Mouse (Mus musculus): ENCODE results near the gene Tspan9. TPM values are rescaled to one million over a fixed set of nuclear protein-coding genes. Genes with fewer than 3 reads are reported as not detected.
A peak's percentile ranks its signal among the peaks of the same experiment; 100 is the strongest.

The Tspan9 gene
- polyA plus RNA-seq, 1 experiment from 2014 or later: 34.5 TPM

DNA sequence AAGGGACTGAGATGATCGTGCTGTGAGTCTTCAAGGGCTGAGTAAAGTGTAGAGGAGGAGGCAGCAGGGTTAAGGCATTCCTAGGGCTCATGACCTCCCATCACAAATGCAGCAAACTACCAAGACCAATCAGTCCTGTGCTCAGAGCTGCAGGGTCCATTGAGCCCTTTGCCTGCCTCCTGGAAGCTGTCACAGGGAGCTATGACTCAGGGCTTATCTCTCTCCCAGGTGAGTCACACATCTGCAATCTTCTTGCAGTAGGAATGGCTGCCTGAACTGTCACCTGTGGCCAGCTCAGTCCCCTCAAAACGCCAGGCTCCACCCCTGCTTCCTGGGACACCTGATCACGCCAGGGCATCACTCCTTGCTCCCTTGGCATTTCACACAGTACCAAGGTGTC lies 208.3 kb downstream of the Tspan9 start:
- Histone ChIP-seq H3K36me3 (replicated peaks) (no peaks in the 10 kb centered on the region), H3K27me3 (no peaks in the 10 kb centered on the region), H3K4me2 (no peak overlapping the region), H3K4me1 (peaks cover 10% of the 10 kb centered on the region; the same call in 1 of the 2 replicates), H3K4me3 (replicated peaks) (no peak overlapping the region), H3K9me3 (no peaks in the 10 kb centered on the region), H3K9ac (no peak overlapping the region), H3K27ac (no peak overlapping the region)
- no peak for ATAC-seq (ENCODE audit: low FRiP score)
- 77% methylated on average over 3 of the region's 3 CpGs for WGBS

DNA sequence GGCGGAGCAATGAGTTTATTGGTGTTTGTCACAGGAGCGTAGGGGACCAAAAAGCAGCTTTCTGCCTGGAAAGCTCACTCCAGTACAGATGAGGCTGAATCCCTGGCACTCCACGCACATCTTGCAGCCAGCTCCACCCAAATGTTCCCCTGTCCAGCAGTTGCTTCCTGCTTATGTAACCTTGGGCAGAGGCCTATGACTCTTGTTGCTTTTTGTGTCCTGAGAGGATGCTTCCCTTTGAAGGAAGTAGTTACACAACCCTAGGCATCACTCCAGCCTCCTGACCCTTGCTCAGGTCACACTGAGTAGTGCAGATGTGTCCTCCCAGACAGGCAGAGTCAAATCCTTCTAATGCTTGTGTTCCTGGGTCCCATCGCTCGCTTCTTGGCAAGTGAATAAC lies 209.6 kb downstream of the Tspan9 start:
- ATAC-seq (ENCODE audit: low FRiP score): no peak
- 87% methylated on average over 5 of the region's 5 CpGs for WGBS

DNA sequence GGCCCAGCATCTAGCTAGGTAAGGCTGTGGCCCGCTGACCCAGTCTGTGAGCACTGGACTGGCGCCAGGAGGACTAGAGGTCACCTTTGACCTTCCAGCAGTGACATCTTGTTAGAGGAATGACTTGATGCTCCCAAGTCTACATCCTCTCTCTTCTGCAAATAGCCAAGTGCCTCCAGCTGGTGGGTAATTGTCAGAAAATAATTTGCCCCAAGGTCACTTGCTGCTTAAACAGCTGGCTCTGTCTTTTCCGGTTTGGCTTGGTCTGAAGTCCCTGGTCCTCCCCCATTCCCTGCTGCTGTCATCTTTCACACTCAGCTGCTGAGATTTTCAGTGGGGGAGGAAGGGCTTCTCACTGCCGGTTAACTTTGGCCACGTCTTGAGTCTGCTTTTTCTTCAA lies 210.7 kb downstream of the Tspan9 start:
- H3K9me3 ChIP-seq: no peaks in the 10 kb centered on the region
- 68% methylated on average over 5 of the region's 5 CpGs for WGBS
- H3K4me1 ChIP-seq: peaks cover 10% of the 10 kb centered on the region; the same call in 1 of the 2 replicates
- H3K9ac ChIP-seq: no peak overlapping the region
- H3K36me3 ChIP-seq (replicated peaks): no peaks in the 10 kb centered on the region
- no peak overlapping the region for H3K4me3 ChIP-seq (replicated peaks)
- no peak overlapping the region for H3K27ac ChIP-seq
- no peak overlapping the region for H3K4me2 ChIP-seq
- ATAC-seq (ENCODE audit: low FRiP score): no peak
- H3K27me3 ChIP-seq: no peaks in the 10 kb centered on the region; the same call in 1 of the 2 replicates

More for the DNA sequence above, 209.6 kb downstream of the Tspan9 start:
- Histone ChIP-seq H3K9ac (no peak overlapping the region), H3K36me3 (replicated peaks) (no peaks in the 10 kb centered on the region), H3K4me2 (no peak overlapping the region), H3K27me3 (no peaks in the 10 kb centered on the region; the same call in 1 of the 2 replicates), H3K4me1 (peaks cover 10% of the 10 kb centered on the region; the same call in 1 of the 2 replicates), H3K4me3 (replicated peaks) (no peak overlapping the region), H3K9me3 (no peaks in the 10 kb centered on the region), H3K27ac (no peak overlapping the region)

- 83% methylated on average over 5 of the region's 5 CpGs for WGBS
- Histone ChIP-seq H3K4me2 (no peak overlapping the region), H3K27ac (no peak overlapping the region)
Observed at GRCm38 (mm10) chr6:127928682-127929081, 214.7 kb downstream of the Tspan9 start.

DNA sequence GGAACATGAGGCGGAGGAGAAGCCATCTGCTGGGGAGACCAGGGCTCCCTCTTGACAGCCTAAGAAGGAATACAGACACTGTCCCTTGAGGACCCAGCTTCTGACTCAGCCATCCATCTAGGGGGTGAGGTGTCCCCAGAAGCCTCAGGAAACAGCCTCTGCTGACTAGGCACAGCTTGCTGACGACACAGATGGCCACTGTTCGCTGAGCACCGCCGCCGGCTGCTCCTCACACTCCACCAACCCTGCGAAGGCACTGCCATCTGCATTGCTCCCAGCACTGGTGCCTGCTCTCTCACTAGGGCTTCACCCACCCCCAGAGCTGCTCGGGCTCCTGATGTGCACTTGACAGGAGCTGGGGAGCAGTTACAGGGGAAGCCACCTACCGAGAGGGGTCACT lies 217.5 kb downstream of the Tspan9 start:
- WGBS: 65% methylated on average over 9 of the region's 9 CpGs
- Histone ChIP-seq H3K36me3 (replicated peaks) (no peaks in the 10 kb centered on the region), H3K27me3 (peaks cover 3% of the 10 kb centered on the region; the same call in 1 of the 2 replicates), H3K27ac (no peak overlapping the region), H3K4me3 (replicated peaks) (no peak overlapping the region), H3K4me2 (no peak overlapping the region), H3K9me3 (no peaks in the 10 kb centered on the region), H3K4me1 (no peaks in the 10 kb centered on the region), H3K9ac (no peak overlapping the region)
- no peak for ATAC-seq (ENCODE audit: low FRiP score)

More at GRCm38 (mm10) chr6:127928682-127929081, 214.7 kb downstream of the Tspan9 start:
- no peaks in the 10 kb centered on the region for H3K36me3 ChIP-seq (replicated peaks)
- peaks cover 3% of the 10 kb centered on the region; the same call in 1 of the 2 replicates for H3K27me3 ChIP-seq
- no peak overlapping the region for H3K9ac ChIP-seq
- no peak for ATAC-seq (ENCODE audit: low FRiP score)
- peaks cover 10% of the 10 kb centered on the region; the same call in 1 of the 2 replicates for H3K4me1 ChIP-seq
- H3K4me3 ChIP-seq (replicated peaks): no peak overlapping the region
- H3K9me3 ChIP-seq: no peaks in the 10 kb centered on the region

DNA sequence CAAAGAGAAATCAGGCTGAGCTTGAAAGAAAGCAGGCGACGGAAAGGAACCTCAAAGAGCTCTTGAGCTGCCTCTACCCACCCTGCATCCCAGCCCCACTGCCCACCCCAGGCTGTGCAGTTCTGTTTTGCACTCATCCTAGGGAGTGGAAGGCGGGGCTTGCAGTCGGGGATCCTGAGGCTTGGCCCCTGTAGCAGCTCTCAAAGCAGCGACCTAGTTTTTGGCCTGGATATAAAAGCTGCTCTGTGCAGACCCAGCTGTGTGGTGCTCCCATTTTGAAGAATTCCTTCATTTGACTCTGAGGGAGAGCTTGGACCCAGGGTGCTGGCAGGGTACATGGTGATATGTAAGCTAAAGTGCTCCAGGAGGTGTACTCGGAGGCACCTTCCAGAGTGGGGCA lies 218.6 kb downstream of the Tspan9 start:
- Histone ChIP-seq H3K27me3 (peaks cover 3% of the 10 kb centered on the region; the same call in 1 of the 2 replicates), H3K36me3 (replicated peaks) (no peaks in the 10 kb centered on the region), H3K9me3 (no peaks in the 10 kb centered on the region), H3K27ac (no peak overlapping the region), H3K4me3 (replicated peaks) (no peak overlapping the region), H3K4me2 (no peak overlapping the region), H3K4me1 (no peaks in the 10 kb centered on the region), H3K9ac (no peak overlapping the region)
- ATAC-seq (ENCODE audit: low FRiP score): no peak
- WGBS: 73% methylated on average over 6 of the region's 6 CpGs

DNA sequence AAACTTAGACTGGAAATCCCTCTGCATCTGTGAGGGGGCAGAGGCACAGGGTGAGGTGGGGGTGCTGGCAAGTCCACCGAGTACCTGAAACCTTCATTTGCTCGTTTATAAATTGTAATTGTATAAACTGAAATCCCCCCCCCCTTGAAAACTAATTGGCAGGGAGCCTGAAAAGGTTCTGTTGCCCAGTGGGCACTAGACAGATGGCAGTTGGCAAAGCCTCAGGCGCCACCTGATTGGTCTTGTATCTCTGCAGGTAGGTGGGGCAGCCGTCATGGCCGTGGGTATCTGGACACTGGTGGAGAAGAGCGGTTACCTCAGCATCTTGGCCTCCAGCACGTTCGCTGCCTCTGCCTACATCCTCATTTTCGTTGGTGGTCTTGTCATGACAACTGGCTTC lies 220.1 kb downstream of the Tspan9 start:
- ATAC-seq (ENCODE audit: low FRiP score): no peak
- no peak overlapping the region for H3K4me3 ChIP-seq (replicated peaks)
- no peaks in the 10 kb centered on the region for H3K36me3 ChIP-seq (replicated peaks)
- H3K27me3 ChIP-seq: peaks cover 3% of the 10 kb centered on the region; the same call in 1 of the 2 replicates
- no peaks in the 10 kb centered on the region for H3K4me1 ChIP-seq
- no peaks in the 10 kb centered on the region for H3K9me3 ChIP-seq
- no peak overlapping the region for H3K4me2 ChIP-seq
- WGBS: 85% methylated on average over 9 of the region's 9 CpGs
- H3K27ac ChIP-seq: no peak overlapping the region
- H3K9ac ChIP-seq: no peak overlapping the region

DNA sequence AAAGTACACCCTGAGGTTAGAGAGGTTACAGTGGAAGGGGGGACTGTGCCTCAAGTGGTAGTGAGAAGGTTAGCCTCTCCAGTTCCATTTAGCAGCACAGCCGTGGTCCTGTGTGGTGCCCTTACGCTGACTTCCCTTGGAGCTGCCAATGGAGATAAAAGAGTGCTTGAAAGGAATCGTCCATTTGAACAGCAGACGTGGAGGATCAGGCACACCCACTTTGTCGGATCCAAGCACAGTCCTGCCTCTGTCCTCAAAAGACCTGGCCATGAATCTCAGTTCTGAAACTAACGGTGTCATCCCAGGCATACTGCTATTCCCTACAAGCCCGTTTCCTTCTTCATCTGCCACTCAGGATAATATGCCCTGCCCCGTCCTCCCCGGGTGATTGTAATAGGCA lies 221.4 kb downstream of the Tspan9 start:
- no peak for ATAC-seq (ENCODE audit: low FRiP score)
- no peaks in the 10 kb centered on the region for H3K36me3 ChIP-seq (replicated peaks)
- 50% methylated on average over 9 of the region's 9 CpGs for WGBS
- no peaks in the 10 kb centered on the region for H3K9me3 ChIP-seq
- H3K4me2 ChIP-seq: no peak overlapping the region
- H3K9ac ChIP-seq: no peak overlapping the region
- H3K4me1 ChIP-seq: no peaks in the 10 kb centered on the region
- H3K27me3 ChIP-seq: peaks cover 3% of the 10 kb centered on the region; the same call in 1 of the 2 replicates
- H3K4me3 ChIP-seq (replicated peaks): no peak overlapping the region
- H3K27ac ChIP-seq: no peak overlapping the region

DNA sequence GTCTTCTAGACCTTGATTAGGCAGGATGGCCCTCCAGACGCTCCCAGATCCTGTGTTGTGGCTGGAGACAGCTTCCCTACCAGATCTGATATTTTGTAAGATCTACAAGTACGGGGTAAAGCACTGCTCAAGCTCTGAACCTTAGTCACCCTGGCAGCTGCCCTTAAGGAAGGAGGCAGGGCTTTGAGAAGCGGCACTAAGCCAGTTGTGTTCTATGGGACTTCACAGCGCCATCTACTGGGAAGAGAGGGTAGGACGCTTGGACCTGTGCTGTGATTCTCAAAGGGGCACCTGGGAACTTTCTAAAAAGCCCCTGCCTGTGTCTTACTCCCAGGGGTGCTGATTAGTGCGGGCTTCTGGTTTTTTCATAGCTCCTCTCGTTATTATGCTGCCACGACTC lies 222.7 kb downstream of the Tspan9 start:
- whole genome bisulfite sequencing: 11% methylated on average over 8 of the region's 8 CpGs
- Histone ChIP-seq H3K4me2 (no peak overlapping the region), H3K36me3 (replicated peaks) (peaks cover 7% of the 10 kb centered on the region; the same call in 1 of the 2 replicates), H3K4me3 (replicated peaks) (no peak overlapping the region), H3K9ac (no peak overlapping the region), H3K4me1 (no peaks in the 10 kb centered on the region), H3K27me3 (0 out of 2 replicates have a peak, but pooled peaks cover 3% of the 10 kb centered on the region), H3K27ac (no peak overlapping the region), H3K9me3 (peaks cover 5% of the 10 kb centered on the region; the same call in 1 of the 2 replicates)
- ATAC-seq (ENCODE audit: low FRiP score): peak; percentile 58; the same call in 1 of the 2 replicates

GRCm38 (mm10) chr6:127919491-127919890 lies 223.9 kb downstream of the Tspan9 start:
- H3K27me3 ChIP-seq: no peaks in the 10 kb centered on the region
- H3K9me3 ChIP-seq: peaks cover 5% of the 10 kb centered on the region; the same call in 1 of the 2 replicates
- H3K4me2 ChIP-seq: no peak overlapping the region
- H3K9ac ChIP-seq: no peak overlapping the region
- 85% methylated on average over 6 of the region's 6 CpGs for WGBS
- H3K4me3 ChIP-seq (replicated peaks): no peak overlapping the region
- no peak overlapping the region for H3K27ac ChIP-seq
- H3K4me1 ChIP-seq: no peaks in the 10 kb centered on the region
- no peak for ATAC-seq (ENCODE audit: low FRiP score)
- peaks cover 7% of the 10 kb centered on the region; the same call in 1 of the 2 replicates for H3K36me3 ChIP-seq (replicated peaks)

- Histone ChIP-seq H3K27me3 (no peaks in the 10 kb centered on the region), H3K4me1 (no peaks in the 10 kb centered on the region), H3K36me3 (replicated peaks) (peaks cover 7% of the 10 kb centered on the region; the same call in 1 of the 2 replicates), H3K4me3 (replicated peaks) (no peak overlapping the region), H3K9ac (no peak overlapping the region), H3K9me3 (peaks cover 5% of the 10 kb centered on the region; the same call in 1 of the 2 replicates), H3K4me2 (no peak overlapping the region), H3K27ac (no peak overlapping the region)
- no peak for ATAC-seq (ENCODE audit: low FRiP score)
- WGBS: 75% methylated on average over 4 of the region's 4 CpGs
Observed at GRCm38 (mm10) chr6:127917712-127918111, 225.7 kb downstream of the Tspan9 start.

- H3K4me3 ChIP-seq (replicated peaks): no peak overlapping the region
- no peak overlapping the region for H3K9ac ChIP-seq
- 79% methylated on average over 3 of the region's 3 CpGs for WGBS
- no peak overlapping the region for H3K27ac ChIP-seq
- no peak for ATAC-seq (ENCODE audit: low FRiP score)
- H3K27me3 ChIP-seq: no peaks in the 10 kb centered on the region
- no peaks in the 10 kb centered on the region for H3K4me1 ChIP-seq
- H3K4me2 ChIP-seq: no peak overlapping the region
- H3K36me3 ChIP-seq (replicated peaks): peaks cover 7% of the 10 kb centered on the region; the same call in 1 of the 2 replicates
- peaks cover 5% of the 10 kb centered on the region; the same call in 1 of the 2 replicates for H3K9me3 ChIP-seq
Observed at GRCm38 (mm10) chr6:127916993-127917392, 226.4 kb downstream of the Tspan9 start.

GRCm38 (mm10) chr6:127912938-127913337 lies 230.5 kb downstream of the Tspan9 start:
- H3K4me3 ChIP-seq (replicated peaks): no peak overlapping the region
- H3K4me2 ChIP-seq: no peak overlapping the region
- 94% methylated on average over 3 of the region's 3 CpGs for WGBS
- H3K9me3 ChIP-seq: peaks cover 5% of the 10 kb centered on the region; the same call in 1 of the 2 replicates
- no peak overlapping the region for H3K27ac ChIP-seq
- peaks cover 7% of the 10 kb centered on the region; the same call in 1 of the 2 replicates for H3K36me3 ChIP-seq (replicated peaks)
- H3K27me3 ChIP-seq: no peaks in the 10 kb centered on the region
- ATAC-seq (ENCODE audit: low FRiP score): peak; percentile 36; the same call in 1 of the 2 replicates
- no peaks in the 10 kb centered on the region for H3K4me1 ChIP-seq
- H3K9ac ChIP-seq: no peak overlapping the region

All from forebrain, embryonic 12.5 days (tissue).